Mouse (Mus musculus) lung, postnatal 4 days (tissue): ENCODE measurements around the gene Myo9b.
A peak's percentile ranks its signal among the peaks of the same experiment; 100 is the strongest.

Source experiments
- DNase-seq, 2 experiments: peaks; one replicate each; pipeline ENCODE4 v3.0.0; 2021

The Myo9b gene

DNA sequence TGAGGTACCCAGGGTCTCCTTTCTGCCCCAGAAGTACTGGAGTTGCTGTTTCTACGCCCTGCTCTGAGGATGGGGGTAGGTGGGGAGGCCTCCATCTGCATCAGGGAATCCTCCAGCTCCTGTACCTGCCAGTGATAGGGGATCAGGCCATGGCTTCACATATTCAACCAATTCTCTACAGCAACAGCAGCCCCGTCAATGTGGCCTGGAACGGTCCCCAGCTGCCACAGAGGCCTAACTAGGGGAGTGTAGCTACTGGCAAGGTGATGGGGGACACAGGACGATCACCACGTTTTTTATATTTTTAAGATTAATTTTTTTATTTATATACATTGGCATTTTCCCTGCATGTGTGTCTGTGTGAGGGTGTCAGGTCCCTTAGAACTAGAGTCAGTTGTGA, 119.9 kb downstream of the Myo9b start:
- DNase-seq: peak in 1 of 2 experiments; percentile 18

DNA sequence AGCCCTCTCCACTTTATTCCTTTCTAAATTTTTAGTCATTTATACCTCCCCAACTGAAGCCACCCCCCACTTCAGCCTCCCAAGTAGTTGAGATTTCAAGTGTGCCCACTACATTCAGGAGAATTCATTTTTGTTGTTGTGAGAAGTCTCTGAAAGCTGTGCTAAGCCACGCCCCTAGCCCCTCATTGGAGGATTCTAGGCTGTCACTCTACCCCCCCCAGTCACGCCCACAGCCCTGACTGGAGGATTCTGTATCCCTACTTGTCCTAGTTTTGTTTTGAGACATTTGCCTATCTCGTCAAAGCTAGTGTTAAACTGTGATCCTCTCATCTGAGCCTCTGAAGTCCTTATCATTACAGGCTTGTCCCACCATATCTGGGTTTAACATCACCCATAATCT, 120.4 kb downstream of the Myo9b start:
- peak; percentile 66 to 68 for DNase-seq

DNA sequence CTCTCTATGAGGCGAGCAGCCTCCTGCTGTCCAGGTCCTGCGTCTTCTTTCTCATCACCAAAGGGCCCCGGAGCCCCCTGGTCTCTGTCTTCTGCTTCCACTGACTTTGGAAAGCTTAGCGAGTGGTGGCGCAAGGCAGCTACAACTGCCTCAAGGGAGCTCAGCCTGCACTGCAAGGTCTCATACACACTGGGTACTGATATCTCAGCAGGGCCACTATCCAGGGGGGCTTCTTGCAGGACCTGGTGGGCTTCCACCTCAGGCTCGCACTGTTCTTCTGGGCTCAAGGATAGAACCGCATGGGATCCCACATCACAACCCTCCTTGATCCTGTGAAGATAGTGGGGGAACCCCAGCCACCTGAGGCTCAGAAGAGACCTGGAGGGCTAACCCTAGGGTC, 122.0 kb downstream of the Myo9b start:
- DNase-seq: peak in 1 of 2 experiments; percentile 21

DNA sequence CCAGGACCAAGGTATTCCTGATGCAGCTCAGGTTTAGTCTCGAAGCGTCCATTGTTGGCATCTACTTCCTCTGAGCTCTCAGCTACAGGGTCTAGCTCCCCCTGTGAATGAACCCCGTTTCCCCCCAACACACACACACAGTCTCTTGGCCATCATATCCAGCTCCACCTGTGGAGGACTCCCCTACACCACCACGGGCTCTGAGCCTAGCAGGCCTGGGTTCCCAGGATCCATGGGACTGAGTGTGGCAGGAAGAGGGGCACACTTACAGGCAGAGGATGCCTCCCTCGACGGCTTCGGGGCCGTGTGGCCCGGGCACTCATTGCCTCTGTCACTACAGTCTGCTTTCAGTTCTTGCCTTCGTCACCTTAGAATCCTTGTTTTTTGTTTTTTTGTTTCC, 122.6 kb downstream of the Myo9b start:
- peak in 1 of 2 experiments; percentile 31 for DNase-seq

DNA sequence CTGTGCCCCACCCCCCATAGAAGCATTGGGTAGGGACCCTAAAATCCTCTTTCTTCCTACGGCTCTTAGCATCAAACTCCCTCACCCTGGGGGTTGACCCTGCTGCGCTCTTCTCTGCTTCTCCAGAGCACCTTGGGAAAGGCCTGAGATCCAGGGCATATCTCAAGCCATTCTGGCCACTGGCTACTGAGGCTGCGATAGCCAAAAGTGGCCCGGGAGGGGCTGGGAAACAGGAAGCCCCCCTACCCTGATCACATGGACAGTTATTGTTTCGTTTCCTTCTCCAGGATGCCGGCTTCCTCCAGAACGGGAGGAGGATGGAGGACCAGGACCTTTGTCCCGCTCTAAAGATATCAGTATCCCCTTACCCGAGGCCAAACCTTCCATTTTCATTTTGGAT, 123.1 kb downstream of the Myo9b start, which contains the start of gene Ushbp1:
TSS of gene Ushbp1 (minus strand) at position 174 of the 400 bp plus-strand sequence.
- peak; percentile 51 to 70 for DNase-seq

DNA sequence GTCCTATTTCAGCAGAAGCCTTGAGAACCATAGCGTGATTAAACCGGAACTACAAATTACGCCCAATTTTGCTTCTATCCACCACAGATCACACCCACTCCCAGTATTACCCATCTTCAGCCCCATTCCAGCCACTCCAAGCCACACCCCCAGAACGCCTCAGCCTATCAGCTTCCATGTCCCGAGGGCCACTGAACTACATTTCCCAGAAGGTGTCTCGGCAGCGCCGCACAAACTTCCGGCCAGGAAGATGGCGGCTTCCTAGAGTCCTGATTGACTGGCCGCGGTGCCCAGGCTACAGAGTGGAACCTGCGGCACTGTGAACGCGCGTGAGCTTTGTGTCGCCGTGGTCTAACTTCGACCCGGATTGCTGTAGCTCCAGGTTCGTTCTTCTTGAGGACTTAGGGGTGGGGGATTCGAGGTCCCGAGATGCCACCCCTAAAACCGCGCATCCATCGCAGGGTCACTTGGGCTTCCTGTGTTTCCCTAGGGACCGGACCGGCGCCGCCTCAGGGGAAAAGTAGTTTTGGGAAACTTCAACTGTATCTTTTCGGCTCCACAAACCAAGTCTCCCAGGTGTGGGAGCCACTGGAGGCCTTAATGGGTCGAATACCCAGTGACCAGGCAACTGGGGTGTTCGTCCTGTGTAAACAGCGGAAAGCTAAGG, 124.3 kb downstream of the Myo9b start, which contains the start of gene Babam1:
TSS of gene Babam1 (plus strand) at position 223 of the 667 bp plus-strand sequence.
- DNase-seq: peak; percentile 93 to 95

DNA sequence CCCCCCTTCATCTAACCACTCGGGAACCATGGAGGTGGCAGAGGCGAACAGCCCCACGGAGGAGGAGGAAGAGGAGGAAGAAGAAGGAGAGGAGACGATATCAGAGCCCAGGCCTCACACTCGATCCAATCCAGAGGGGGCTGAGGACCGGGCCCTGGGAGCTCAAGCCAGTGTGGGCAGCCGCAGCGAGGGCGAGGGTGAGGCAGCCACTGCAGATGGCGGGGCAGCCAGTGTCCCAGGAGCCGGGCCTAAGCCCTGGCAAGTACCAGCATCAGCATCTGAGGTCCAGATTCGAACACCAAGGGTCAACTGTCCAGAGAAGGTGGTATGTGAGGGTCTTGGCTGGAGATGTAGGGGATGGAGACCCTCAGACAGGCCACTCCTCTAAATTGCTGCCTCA, 125.2 kb downstream of the Myo9b start:
- DNase-seq: peak in 1 of 2 experiments; percentile 29

DNA sequence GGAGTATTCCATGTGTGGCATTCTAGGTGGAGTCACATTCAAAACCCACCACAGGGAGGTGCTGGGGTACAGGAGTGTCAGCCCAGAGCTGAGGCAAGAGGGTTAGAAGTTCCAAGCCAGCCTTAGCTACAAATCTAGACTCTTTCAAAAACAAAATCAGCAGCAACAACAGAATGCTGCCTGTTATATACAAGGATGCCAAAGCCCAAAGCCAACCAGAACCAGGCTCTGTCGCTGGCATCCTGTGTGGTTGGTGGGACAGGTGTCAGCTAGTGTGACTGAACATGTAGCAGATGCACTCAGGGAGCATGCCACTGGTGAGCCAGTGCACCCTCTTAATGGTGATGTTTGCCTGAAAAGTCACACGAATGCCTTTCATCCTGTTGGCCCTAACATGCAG, 128.3 kb downstream of the Myo9b start:
- DNase-seq: no peak

DNA sequence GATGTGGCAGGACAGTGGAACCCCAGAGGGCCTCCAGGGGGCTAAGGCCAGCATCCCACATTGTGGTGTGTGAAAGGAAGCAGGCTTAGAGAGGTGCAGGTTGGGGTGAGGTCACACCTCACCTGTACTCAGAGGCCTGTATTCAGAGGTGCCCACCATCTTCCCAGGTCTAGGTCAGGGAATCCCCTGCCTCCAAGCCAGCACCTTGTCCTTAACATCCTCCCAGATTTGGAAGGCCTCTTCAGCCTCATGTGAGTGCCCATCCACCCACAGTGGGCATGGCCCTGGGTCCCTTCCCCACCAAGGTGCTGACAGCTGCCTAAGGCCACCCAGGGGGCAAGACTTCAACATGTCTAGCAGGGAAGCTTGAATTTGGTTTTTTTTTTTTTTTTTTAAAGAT, 128.9 kb downstream of the Myo9b start:
- peak in 1 of 2 experiments; percentile 15 for DNase-seq

DNA sequence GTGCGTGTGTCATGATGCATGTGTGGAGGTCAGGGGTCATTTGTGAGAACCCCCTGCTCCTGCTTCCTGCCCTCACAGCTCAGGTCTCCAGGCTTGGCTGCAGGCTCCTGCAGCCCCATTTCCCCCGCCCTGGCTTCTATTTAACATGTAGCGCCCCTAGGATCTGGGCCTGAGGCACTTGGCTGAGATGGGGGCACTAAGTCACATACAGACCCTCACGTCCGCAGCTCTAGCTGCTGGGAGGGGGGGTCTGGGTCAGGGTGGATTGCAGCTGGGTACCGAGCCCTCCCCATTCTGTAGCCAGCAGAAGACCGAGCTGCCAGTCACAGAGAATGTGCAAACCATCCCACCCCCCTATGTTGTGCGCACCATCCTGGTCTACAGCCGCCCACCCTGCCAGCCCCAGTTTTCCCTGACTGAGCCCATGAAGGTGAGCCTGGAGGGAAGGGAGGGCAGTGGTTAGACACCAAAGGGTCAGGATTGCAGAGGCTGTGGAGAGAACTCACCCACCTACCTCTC, 130.0 kb downstream of the Myo9b start:
- DNase-seq: peak in 1 of 2 experiments; percentile 18

DNA sequence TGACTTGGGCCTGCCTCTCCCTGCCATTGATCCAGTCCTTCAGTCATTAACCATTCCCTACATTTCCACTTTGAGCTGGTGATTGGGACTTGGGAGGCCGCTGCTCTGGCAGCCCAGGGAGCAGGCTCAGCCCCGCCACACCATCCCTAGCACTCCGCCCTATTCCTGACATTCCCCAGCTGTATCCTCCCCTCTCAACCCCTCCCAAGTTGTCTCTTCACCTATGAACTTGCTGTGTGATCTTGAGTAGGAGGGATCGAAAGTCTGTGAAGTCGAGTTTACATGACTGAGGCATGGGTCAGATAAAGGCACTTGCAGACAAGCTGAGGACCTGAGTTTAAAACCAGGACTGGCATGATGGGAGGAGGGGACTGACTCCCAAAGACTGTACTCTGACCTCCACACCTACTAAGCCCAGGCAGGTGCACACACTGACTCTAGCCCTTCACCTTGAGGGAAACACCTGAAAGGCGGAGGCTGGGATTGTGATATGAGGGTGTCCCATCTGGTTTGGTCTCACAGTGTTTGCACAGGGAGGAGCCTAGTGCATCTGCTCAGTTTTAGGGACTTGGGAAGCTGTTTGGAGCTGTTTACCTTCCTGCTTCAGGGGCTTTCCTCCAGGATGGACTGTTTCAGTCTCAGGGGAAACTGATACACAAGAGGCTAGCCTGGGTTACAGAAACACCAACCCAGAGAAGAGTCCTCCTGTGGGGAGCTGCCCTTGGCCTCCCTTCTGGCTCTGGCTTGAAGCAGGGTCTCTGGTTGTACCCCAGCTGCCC, 130.8 kb downstream of the Myo9b start:
- peak in 1 of 2 experiments; percentile 17 for DNase-seq

DNA sequence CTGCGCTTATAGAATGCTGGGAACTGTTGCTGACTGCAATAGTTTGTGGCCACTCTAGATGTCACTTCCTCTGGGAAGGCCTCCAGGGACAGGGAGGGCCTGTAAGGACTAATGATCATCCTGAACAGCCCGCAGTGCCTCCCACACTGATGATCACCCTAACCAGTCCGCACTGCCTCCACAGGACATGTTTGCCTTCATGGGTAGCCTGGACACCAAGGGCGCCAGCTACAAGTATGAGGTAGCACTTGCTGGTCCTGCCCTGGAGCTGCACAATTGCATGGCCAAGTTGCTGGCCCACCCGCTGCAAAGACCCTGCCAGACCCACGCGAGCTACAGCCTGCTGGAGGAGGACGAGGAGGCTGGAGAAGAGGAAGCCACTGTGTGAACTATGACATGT, 131.5 kb downstream of the Myo9b start:
- peak in 1 of 2 experiments; percentile 20 for DNase-seq

DNA sequence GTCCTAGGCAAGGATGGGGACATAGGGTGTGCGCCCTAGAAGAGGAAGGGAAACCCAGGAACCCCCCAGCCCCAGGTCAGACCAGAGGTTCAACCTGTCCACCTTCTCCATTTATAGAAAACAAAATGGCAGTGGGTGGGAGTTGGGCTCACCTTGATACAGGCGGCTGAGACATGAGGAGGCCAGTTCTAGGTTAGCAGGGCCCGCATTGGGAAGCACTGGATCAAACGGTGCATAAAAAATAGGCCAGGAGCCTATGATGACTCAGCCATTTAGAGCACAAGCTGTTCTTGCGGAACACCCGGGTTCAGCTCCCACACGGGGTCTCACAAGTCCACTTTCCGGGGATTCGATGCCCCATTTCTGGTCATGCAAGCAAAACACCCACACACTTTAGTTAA, 132.4 kb downstream of the Myo9b start:
- DNase-seq: peak; percentile 4 to 18

DNA sequence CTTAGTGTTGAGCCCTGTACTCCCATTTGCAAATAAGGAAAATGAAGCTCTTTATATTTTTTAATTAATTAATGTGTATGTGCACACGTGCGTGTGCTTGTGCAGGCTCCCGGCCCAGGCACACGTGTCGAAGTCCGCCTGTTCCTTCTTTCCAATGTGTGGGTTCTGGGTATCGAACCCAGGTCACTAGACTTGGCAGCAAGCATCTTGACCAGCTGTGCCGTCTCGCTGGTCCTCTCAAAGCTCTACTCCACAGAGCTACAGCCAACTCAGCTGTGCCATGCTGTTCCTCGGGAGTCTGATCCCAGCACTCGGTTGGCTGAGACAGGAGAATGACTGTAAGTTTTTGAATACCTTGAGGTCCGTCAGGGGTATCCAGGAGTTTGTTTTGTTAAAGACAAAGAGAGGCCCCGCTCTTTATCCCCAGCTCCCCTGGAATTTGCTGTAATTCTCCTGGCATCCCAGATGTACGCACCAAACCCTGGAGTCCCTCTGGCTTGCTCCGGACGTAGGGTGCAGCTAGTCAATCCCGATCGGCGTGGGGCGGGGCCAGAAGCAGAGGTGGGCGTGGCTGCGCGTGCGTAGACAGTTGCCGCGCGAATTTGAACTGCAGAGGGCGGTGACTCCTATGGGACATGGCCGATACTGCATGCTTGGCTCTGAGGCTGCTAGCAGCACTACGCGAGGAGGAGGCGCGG, 133.0 kb downstream of the Myo9b start, which contains the start of gene Ankle1:
TSS of gene Ankle1 (plus strand) at position 610 of the 698 bp plus-strand sequence.
- peak; percentile 96 to 99 for DNase-seq

DNA sequence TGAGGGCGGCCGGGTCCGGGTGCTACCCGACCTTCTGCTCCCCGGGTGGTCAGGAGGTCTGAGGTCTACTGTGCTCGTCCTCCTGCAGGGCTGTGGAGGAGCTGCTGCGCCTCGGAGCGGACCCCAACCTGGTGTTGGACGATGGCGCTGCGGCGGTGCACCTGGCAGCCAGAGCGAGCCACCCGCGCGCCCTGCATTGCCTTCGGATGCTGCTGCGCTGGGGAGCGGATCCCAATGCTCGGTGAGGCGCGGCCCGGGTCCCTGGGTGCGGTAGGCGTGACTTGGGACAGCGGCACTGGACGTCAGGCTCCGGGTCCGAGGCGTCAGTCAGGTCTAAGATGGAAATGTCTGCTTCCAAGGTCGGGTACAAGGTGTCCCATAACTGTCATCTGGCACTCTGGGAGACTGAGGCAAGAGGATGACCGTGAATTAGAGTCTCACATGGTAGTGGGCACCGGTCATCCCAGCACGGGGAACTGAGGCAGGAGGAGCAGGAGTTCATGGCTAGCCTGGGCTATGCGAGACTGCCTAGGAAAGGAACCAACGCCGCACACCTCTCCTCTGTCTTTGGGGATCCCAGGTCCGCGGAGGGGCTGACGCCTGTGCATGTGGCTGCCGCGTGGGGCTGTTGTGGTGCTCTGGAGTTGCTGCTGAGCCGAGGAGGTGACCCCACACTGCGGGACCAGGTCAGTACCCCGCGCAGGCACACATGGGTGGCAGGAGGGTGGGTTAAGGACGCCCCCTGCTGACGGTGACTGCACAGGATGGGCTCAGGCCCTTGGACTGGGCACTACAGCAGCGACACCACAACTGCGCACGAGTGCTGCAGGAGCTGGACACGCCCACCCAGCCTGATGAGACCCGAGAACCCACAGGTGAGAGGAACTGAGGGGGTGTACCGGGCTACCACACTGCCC, 133.8 kb downstream of the Myo9b start:
- DNase-seq: peak; percentile 85 to 86

DNA sequence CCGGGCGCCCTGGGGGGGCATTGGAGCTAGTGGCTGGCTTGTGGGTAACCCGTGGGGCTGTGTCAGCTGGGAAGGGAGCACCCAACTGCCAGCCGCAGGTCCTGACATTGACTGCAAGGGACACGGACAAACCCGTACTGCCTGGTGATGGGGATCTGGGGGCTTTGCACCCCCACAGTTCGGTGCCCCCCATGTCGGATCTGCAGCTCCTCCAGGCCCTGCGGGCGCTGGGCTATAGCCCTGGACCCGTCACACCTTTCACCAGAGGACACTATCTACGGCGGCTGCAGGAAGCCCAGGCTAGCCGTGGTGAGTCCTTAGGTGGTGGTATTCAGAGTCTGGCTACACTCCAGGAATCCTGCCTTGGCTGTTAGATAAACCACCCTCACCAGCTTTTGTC, 134.9 kb downstream of the Myo9b start:
- DNase-seq: no peak

DNA sequence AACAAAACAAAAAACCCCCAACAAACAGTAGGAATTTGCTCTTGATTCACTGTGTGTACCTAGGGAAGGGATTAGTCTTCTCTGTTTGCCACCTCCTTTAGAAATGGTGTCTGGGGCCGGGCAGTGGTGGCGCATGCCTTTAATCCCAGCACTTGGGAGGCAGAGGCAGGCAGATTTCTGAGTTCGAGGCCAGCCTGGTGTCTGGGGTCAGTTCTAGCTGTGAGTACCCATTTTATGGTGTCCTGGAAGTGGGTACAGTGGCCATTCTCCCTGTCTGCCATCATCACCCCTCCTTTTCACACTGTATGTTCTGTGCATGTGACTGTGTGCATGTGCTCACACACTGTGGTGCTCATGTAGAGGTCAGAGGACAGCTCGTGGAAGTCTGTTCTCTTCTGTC, 135.7 kb downstream of the Myo9b start:
- DNase-seq: no peak
